Mouse (Mus musculus): ENCODE measurements at regions not wholly inside any gene's neighbourhood (a gene's known extent, or its start where the extent isn't known, plus 50 kb on each side); places are given as distances from the start of the nearest gene placed in this dataset.

DNA sequence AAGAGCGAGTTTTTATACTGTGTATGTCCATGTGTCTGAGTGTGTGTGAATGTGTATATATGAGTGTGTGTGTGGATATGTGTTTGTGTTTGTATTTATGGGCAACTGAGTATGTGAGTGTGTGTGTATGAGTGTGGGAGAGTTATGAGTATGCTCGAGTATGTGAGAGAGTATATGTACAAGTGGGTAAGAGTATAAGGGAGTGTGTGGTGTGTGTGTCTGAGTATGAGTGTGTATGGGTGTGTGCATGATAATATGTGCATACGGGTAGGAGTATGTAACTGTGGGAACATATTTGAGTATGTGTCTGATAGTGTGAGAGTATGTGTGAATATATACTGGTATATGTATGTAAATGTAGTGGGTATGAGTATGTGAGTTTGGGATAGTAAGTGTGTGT, 110.0 kb upstream of the Arhgef26 start:
- H3K36me3 ChIP-seq (replicated peaks in 1 of 2; ENCODE audit: control insufficient read depth in 1 of 2, insufficient read depth in 1 of 2, low read length in 1 of 2) = no peaks in the 10 kb centered on the region
- in situ Hi-C loops (cut with MboI; ENCODE audit: low pct_ligation_motif_present, low pct_unique_long_range_greater_than_20kb, low sequenced_read_pairs) = no loop called here
- no peaks in the 10 kb centered on the region for H3K79me2 ChIP-seq (replicated peaks; ENCODE audit: control insufficient read depth, extremely low read depth, insufficient read depth, poor library complexity, severe bottlenecking)
- H3K4me2 ChIP-seq (ENCODE audit: insufficient read depth, low read depth, poor library complexity, severe bottlenecking) = no peak overlapping the region
- dilution Hi-C loops (cut with MboI; ENCODE audit: extremely low pct_ligation_motif_present, extremely low pct_unique_long_range_greater_than_20kb, low sequenced_read_pairs) = no loop called here
- H3K4me3 ChIP-seq (replicated peaks in 1 of 3; ENCODE audit: low read depth in 2 of 3, low read length in 2 of 3, poor library complexity in 1 of 3) = no peak overlapping the region
- no peak overlapping the region for H3K27ac ChIP-seq (ENCODE audit: insufficient read depth, low read depth)
- H3K27me3 ChIP-seq (replicated peaks) = no peaks in the 10 kb centered on the region
- H3K4me1 ChIP-seq (ENCODE audit: control insufficient read depth in 1 of 2, insufficient read depth in 2 of 2) = no peaks in the 10 kb centered on the region
- H3K9ac ChIP-seq (ENCODE audit: insufficient read depth, low read depth) = no peak overlapping the region
- DNase-seq (ENCODE audit: extremely low read depth) = no peak
- TF ChIP-seq POLR2A (IDR thresholded peaks at IDR 0.05; ENCODE audit: low read depth, low read length) (no peak), BHLHE40 (IDR thresholded peaks at IDR 0.05; ENCODE audit: low read depth, low read length) (no peak), RCOR1 (conservative IDR thresholded peaks at IDR 0.05; ENCODE audit: low read depth, low read length) (no peak), CHD1 (IDR thresholded peaks at IDR 0.05; ENCODE audit: low read depth, low read length) (no peak)
- peaks cover 26% of the 10 kb centered on the region for H3K9me3 ChIP-seq (replicated peaks; ENCODE audit: low read length)

DNA sequence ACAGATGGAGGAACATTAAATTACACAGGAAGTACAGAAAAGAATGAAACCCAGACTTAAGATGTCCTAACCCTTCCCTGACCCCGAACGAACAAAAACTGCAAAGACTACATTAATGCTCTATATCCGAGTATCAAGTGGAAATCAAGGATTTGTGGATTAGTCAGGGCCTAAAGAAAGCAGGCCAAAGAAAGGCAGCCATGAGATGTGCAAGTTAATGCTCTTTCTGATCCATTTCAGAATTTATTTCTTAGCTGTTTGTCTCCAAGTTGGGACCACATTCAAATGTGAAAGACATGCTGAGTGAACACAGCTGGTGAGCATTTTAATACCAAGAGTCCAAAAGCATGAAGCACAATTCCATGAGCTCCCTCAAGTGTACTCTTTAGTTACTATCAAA, 97.1 kb upstream of the Arhgef26 start:
- no peak for DNase-seq (ENCODE audit: extremely low read depth)
- TF ChIP-seq JUND (conservative IDR thresholded peaks at IDR 0.05; ENCODE audit: low read depth, low read length) (no peak), ETS1 (conservative IDR thresholded peaks at IDR 0.05; ENCODE audit: low read depth, low read length) (no peak), MAZ (IDR thresholded peaks at IDR 0.05; ENCODE audit: low read depth, low read length) (no peak), TCF12 (IDR thresholded peaks at IDR 0.05; ENCODE audit: low read depth, low read length) (no peak), SMC3 (IDR thresholded peaks at IDR 0.05; ENCODE audit: low read depth, low read length) (no peak), RCOR1 (conservative IDR thresholded peaks at IDR 0.05; ENCODE audit: low read depth, low read length) (no peak), ZC3H11A (IDR thresholded peaks at IDR 0.05; ENCODE audit: low read depth, low read length) (no peak)
- no peak overlapping the region for H3K27ac ChIP-seq (ENCODE audit: insufficient read depth, low read depth)
- H3K27me3 ChIP-seq (replicated peaks) = no peaks in the 10 kb centered on the region
- dilution Hi-C loops (cut with MboI; ENCODE audit: extremely low pct_ligation_motif_present, extremely low pct_unique_long_range_greater_than_20kb, low sequenced_read_pairs) = no loop called here
- H3K4me3 ChIP-seq (replicated peaks in 1 of 3; ENCODE audit: low read depth in 2 of 3, low read length in 2 of 3, poor library complexity in 1 of 3) = no peak overlapping the region
- H3K4me1 ChIP-seq (ENCODE audit: control insufficient read depth in 1 of 2, insufficient read depth in 2 of 2) = no peaks in the 10 kb centered on the region
- in situ Hi-C loops (cut with MboI; ENCODE audit: low pct_ligation_motif_present, low pct_unique_long_range_greater_than_20kb, low sequenced_read_pairs) = no loop called here
- H3K4me2 ChIP-seq (ENCODE audit: insufficient read depth, low read depth, poor library complexity, severe bottlenecking) = no peak overlapping the region
- no peak overlapping the region for H3K9ac ChIP-seq (ENCODE audit: insufficient read depth, low read depth)
- H3K79me2 ChIP-seq (replicated peaks; ENCODE audit: control insufficient read depth, extremely low read depth, insufficient read depth, poor library complexity, severe bottlenecking) = no peaks in the 10 kb centered on the region
- H3K36me3 ChIP-seq (replicated peaks in 1 of 2; ENCODE audit: control insufficient read depth in 1 of 2, insufficient read depth in 1 of 2, low read length in 1 of 2) = no peaks in the 10 kb centered on the region
- peaks cover 30% of the 10 kb centered on the region for H3K9me3 ChIP-seq (replicated peaks; ENCODE audit: low read length)

DNA sequence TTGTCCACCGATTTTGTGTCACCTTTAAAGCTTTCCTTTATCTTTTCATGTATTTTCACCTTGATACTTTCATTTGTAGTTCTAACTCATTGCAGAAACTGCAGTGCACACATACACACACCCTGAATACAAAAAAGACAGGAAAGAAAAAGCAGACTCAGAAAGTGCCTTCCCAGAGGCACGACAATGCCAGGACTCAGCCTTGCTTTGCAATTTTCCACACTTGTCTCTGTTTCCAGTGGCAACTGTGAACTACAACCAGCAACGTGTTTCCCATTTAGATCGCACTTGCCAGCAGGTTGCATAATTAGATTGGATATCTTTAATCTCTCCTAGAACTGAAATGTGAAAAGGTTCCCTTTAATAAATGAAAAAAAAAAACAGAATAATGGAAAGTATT, 66.4 kb upstream of the Arhgef26 start:
- Histone ChIP-seq H3K27me3 (replicated peaks) (no peaks in the 10 kb centered on the region), H3K9ac (ENCODE audit: insufficient read depth, low read depth) (no peak overlapping the region), H3K79me2 (replicated peaks; ENCODE audit: control insufficient read depth, extremely low read depth, insufficient read depth, poor library complexity, severe bottlenecking) (no peaks in the 10 kb centered on the region), H3K9me3 (replicated peaks; ENCODE audit: low read length) (peaks cover 24% of the 10 kb centered on the region), H3K4me1 (ENCODE audit: control insufficient read depth in 1 of 2, insufficient read depth in 2 of 2) (no peaks in the 10 kb centered on the region), H3K4me2 (ENCODE audit: insufficient read depth, low read depth, poor library complexity, severe bottlenecking) (no peak overlapping the region), H3K27ac (ENCODE audit: insufficient read depth, low read depth) (no peak overlapping the region), H3K36me3 (replicated peaks in 1 of 2; ENCODE audit: control insufficient read depth in 1 of 2, insufficient read depth in 1 of 2, low read length in 1 of 2) (no peaks in the 10 kb centered on the region), H3K4me3 (replicated peaks in 1 of 3; ENCODE audit: low read depth in 2 of 3, low read length in 2 of 3, poor library complexity in 1 of 3) (no peak overlapping the region)
- no peak for DNase-seq (ENCODE audit: extremely low read depth)
- in situ Hi-C loops (cut with MboI; ENCODE audit: low pct_ligation_motif_present, low pct_unique_long_range_greater_than_20kb, low sequenced_read_pairs) = no loop called here
- dilution Hi-C loops (cut with MboI; ENCODE audit: extremely low pct_ligation_motif_present, extremely low pct_unique_long_range_greater_than_20kb, low sequenced_read_pairs) = no loop called here
- TF ChIP-seq ELF1 (IDR thresholded peaks at IDR 0.05; ENCODE audit: low read depth, low read length) (no peak), RAD21 (IDR thresholded peaks at IDR 0.05; ENCODE audit: low read depth, low read length) (no peak), BHLHE40 (IDR thresholded peaks at IDR 0.05; ENCODE audit: low read depth, low read length) (no peak)
